In genomic region chr16:13130412-13130811, GRCm38 (mm10) we compare ENCODE assay signal across 10 mouse cellular contexts. TPM values are rescaled to one million over a fixed set of nuclear protein-coding genes. Genes with fewer than 3 reads are reported as not detected.
DNase-seq lines count a peak whose midpoint lies in the region; ATAC-seq and TF ChIP-seq lines count a peak whose summit lies in the region.
"Had no signal": no experiment of that assay in that cellular context is flagged by ENCODE, and none has a peak within 500 bp of the region (broad histone marks: within the 10 kb centered on the region; RNA-seq: fewer than 3 reads in every experiment).

No protein-coding gene starts in this region.

- no peak for ATAC-seq in embryonic facial prominence, embryonic 11.5 days (replicated peaks; ENCODE audit: insufficient number of reproducible peaks, low FRiP score, low TSS enrichment, low read depth)
- no peak for ATAC-seq in neural tube, embryonic 11.5 days (ENCODE audit: insufficient read depth, low FRiP score, low TSS enrichment)

- peak overlapping the region; percentile 63 for H3K4me3 ChIP-seq in E14TG2a.4 (replicated peaks; ENCODE audit: low read length)
- H3K4me3 ChIP-seq in embryonic facial prominence, embryonic 11.5 days (ENCODE audit: low read depth, low read length) = no peak overlapping the region
- no peak overlapping the region for H3K4me3 ChIP-seq in neural tube, embryonic 11.5 days (ENCODE audit: low read depth, low read length)
- H3K4me3 ChIP-seq: liver, embryonic 15.5 days; stomach, embryonic 15.5 days had no signal

- 47% methylated on average over 14 of the region's 14 CpGs for WGBS in embryonic facial prominence, embryonic 11.5 days
- 41% methylated on average over 14 of the region's 14 CpGs for WGBS in neural tube, embryonic 11.5 days

- no peak overlapping the region for H3K4me2 ChIP-seq in embryonic facial prominence, embryonic 11.5 days (ENCODE audit: low read depth, low read length)
- H3K4me2 ChIP-seq in neural tube, embryonic 11.5 days (ENCODE audit: low read depth) = no peak overlapping the region
- H3K4me2 ChIP-seq: liver, embryonic 15.5 days; stomach, embryonic 15.5 days had no signal

- DNase-seq in kidney, adult 18-20 months = peak; percentile 47
- DNase-seq in kidney, adult 11 months = no peak
- peak; percentile 58 to 60 for DNase-seq in B cell, adult 2 months
- DNase-seq in embryonic facial prominence, embryonic 11.5 days (ENCODE audit: low spot score) = peak; percentile 51
- peak; percentile 65 for DNase-seq in neural tube, embryonic 11.5 days (ENCODE audit: low spot score)
- DNase-seq in layer of hippocampus, adult 18-20 months (ENCODE audit: low spot score in 2 of 2) = no peak
- DNase-seq in heart, adult 11 months = no peak

- no peaks in the 10 kb centered on the region for H3K27me3 ChIP-seq in E14TG2a.4 (ENCODE audit: insufficient read depth, low read length)
- H3K27me3 ChIP-seq in embryonic facial prominence, embryonic 11.5 days (ENCODE audit: control insufficient read depth, insufficient read depth, low read length) = no peaks in the 10 kb centered on the region
- no peaks in the 10 kb centered on the region for H3K27me3 ChIP-seq in neural tube, embryonic 11.5 days (ENCODE audit: control insufficient read depth, insufficient read depth, low read length)
- H3K27me3 ChIP-seq: liver, embryonic 15.5 days; stomach, embryonic 15.5 days had no signal

- H3K9me3 ChIP-seq in E14TG2a.4 (ENCODE audit: low read length) = no peaks in the 10 kb centered on the region
- no peaks in the 10 kb centered on the region for H3K9me3 ChIP-seq in embryonic facial prominence, embryonic 11.5 days (replicated peaks; ENCODE audit: control insufficient read depth, low read length)
- H3K9me3 ChIP-seq in neural tube, embryonic 11.5 days (ENCODE audit: control insufficient read depth, low read length) = no peaks in the 10 kb centered on the region
- H3K9me3 ChIP-seq: liver, embryonic 15.5 days; stomach, embryonic 15.5 days had no signal

- H3K27ac ChIP-seq in embryonic facial prominence, embryonic 11.5 days (replicated peaks; ENCODE audit: low read depth, low read length) = no peak overlapping the region
- H3K27ac ChIP-seq in neural tube, embryonic 11.5 days (ENCODE audit: low read depth, low read length) = no peak overlapping the region
- H3K27ac ChIP-seq: liver, embryonic 15.5 days; stomach, embryonic 15.5 days had no signal

- peak; percentile 99 for TF ChIP-seq CTCF in E14TG2a.4 (conservative IDR thresholded peaks at IDR 0.05; ENCODE audit: low read length)

- peaks cover 62% of the 10 kb centered on the region for H3K36me3 ChIP-seq in E14TG2a.4 (ENCODE audit: insufficient read depth, low read length)
- H3K36me3 ChIP-seq in embryonic facial prominence, embryonic 11.5 days (replicated peaks; ENCODE audit: control insufficient read depth, insufficient read depth, low read depth, low read length) = peaks cover 2% of the 10 kb centered on the region; the same call in 1 of the 2 replicates
- peaks cover 2% of the 10 kb centered on the region for H3K36me3 ChIP-seq in neural tube, embryonic 11.5 days (ENCODE audit: control insufficient read depth, insufficient read depth, low read length)

- no peak overlapping the region for H3K9ac ChIP-seq in embryonic facial prominence, embryonic 11.5 days (replicated peaks; ENCODE audit: low read length)
- no peak overlapping the region for H3K9ac ChIP-seq in neural tube, embryonic 11.5 days (ENCODE audit: low read length)
- H3K9ac ChIP-seq: liver, embryonic 15.5 days; stomach, embryonic 15.5 days had no signal

- peaks cover 48% of the 10 kb centered on the region for H3K4me1 ChIP-seq in E14TG2a.4 (replicated peaks; ENCODE audit: low read depth, low read length)
- H3K4me1 ChIP-seq in embryonic facial prominence, embryonic 11.5 days (ENCODE audit: control insufficient read depth, insufficient read depth, low read length) = no peaks in the 10 kb centered on the region
- H3K4me1 ChIP-seq in neural tube, embryonic 11.5 days (ENCODE audit: control insufficient read depth, insufficient read depth, low read length) = no peaks in the 10 kb centered on the region
- H3K4me1 ChIP-seq: liver, embryonic 15.5 days; stomach, embryonic 15.5 days had no signal

RNA-seq across cellular contexts. Expression of gene Ercc4, which starts 20.9 kb away (rescaled TPM):
- polyA plus RNA-seq in embryonic facial prominence, embryonic 11.5 days (2014; fragmentation: Nextera tagmentation; extraction: Ambion mirVana) = 12.4 and 12.6 TPM in 2 replicates
- 14.3 and 14.8 TPM in 2 replicates for polyA plus RNA-seq in neural tube, embryonic 11.5 days (2014; fragmentation: Nextera tagmentation; extraction: Ambion mirVana)
- total RNA-seq in layer of hippocampus, adult 18-20 months (2021) = 10 to 100 TPM; 22.7 to 23.2 TPM

Comparison
In these comparisons a context has a peak if more than half of its experiments do, and no peak if none do; other contexts are left out.
1. DNase-seq: peak in kidney, adult 18-20 months (single experiment), B cell, adult 2 months (2 of 2), embryonic facial prominence, embryonic 11.5 days (single experiment) and neural tube, embryonic 11.5 days (single experiment); none in kidney, adult 11 months (single experiment), layer of hippocampus, adult 18-20 months (0 of 2) and heart, adult 11 months (single experiment).